Mouse (Mus musculus) intestine, postnatal 0 days (tissue): ENCODE measurements around the gene Nfatc2. TPM values are rescaled to one million over a fixed set of nuclear protein-coding genes. Genes with fewer than 3 reads are reported as not detected.
A peak's percentile ranks its signal among the peaks of the same experiment; 100 is the strongest.

Source experiments
- ATAC-seq: fragments of 200-750 bp; cut with Nextera tagmentation; 2 replicates; pipeline ENCODE4 v1.8.0; 2017; ENCODE audit warnings: mild to moderate bottlenecking, moderate TSS enrichment, moderate library complexity
- H3K27ac ChIP-seq: fragments of 300-500 bp; sonication (generic); 2 replicates; pipeline ENCODE4 v1.5.1; 2014; ENCODE audit warnings: mild to moderate bottlenecking, low read depth, low read length, moderate library complexity
- H3K27me3 ChIP-seq: fragments of 300-500 bp; sonication (generic); replicated peaks from 2 replicates; pipeline ENCODE4 v1.6.1; 2014; ENCODE audit warnings: low read length, mixed read lengths; ENCODE audit not compliant: control insufficient read depth, insufficient read depth
- H3K36me3 ChIP-seq: fragments of 300-500 bp; sonication (generic); 2 replicates; pipeline ENCODE4 v1.6.1; 2014; ENCODE audit warnings: mild to moderate bottlenecking, moderate library complexity; ENCODE audit not compliant: control insufficient read depth, insufficient read depth
- H3K4me1 ChIP-seq: fragments of 300-500 bp; sonication (generic); replicated peaks from 2 replicates; pipeline ENCODE4 v1.6.1; 2014; ENCODE audit warnings: antibody characterized with exemption, low read length, mixed read lengths; ENCODE audit not compliant: control insufficient read depth, insufficient read depth
- H3K4me2 ChIP-seq: fragments of 300-500 bp; sonication (generic); replicated peaks from 2 replicates; pipeline ENCODE4 v1.6.1; 2014; ENCODE audit warnings: low read depth, mild to moderate bottlenecking, moderate library complexity
- H3K4me3 ChIP-seq: fragments of 300-500 bp; sonication (generic); 2 replicates; pipeline ENCODE4 v1.5.1; 2014; ENCODE audit warnings: low read depth, low read length
- H3K9ac ChIP-seq: fragments of 300-500 bp; sonication (generic); 2 replicates; pipeline ENCODE4 v1.6.1; 2014; ENCODE audit warnings: mild to moderate bottlenecking, low read depth, low read length
- H3K9me3 ChIP-seq: fragments of 300-500 bp; sonication (generic); 2 replicates; pipeline ENCODE4 v1.6.1; 2016; ENCODE audit warnings: mixed run types; ENCODE audit not compliant: control insufficient read depth
- CTCF ChIP-seq: sonication (generic); IDR thresholded peaks from 2 replicates; pipeline ENCODE4 v1.5.1; 2016; ENCODE audit warnings: low read depth, mild to moderate bottlenecking, control low read depth, antibody characterized with exemption, moderate library complexity
- WGBS: fragments of 180-500 bp; shearing (Covaris S2); extraction: QIAGEN DNeasy Blood & Tissue Kit; methylation state at CpG from one replicate; pipeline ENCODE4 v1.1.7; 2014; 5-methylcytosine and 5-hydroxymethylcytosine counted together
- polyA plus RNA-seq: library from polyadenylated mRNA; unstranded; fragments of >200 nt; fragmentation: Nextera tagmentation; extraction: Ambion mirVana; gene quantifications from 2 replicates; pipeline ENCODE4 v1.2.1, GENCODE M21; 2015

Gene Nfatc2
- polyA plus RNA-seq, 1 experiment from 2014 or later, result 1.5 TPM

- ATAC-seq, result peak; percentile 46
These were observed 11.9 kb downstream of the Nfatc2 start for GRCm38 (mm10) chr2:168589368-168590167.

GRCm38 (mm10) chr2:168588591-168589367, 12.7 kb downstream of the Nfatc2 start:
- Histone ChIP-seq H3K27me3 (0 out of 2 replicates have a peak, but pooled peaks cover 3% of the 10 kb centered on the region), H3K36me3 (no peaks in the 10 kb centered on the region), H3K27ac (no peak overlapping the region), H3K9me3 (no peaks in the 10 kb centered on the region), H3K4me2 (peak overlapping the region; percentile 87), H3K9ac (no peak overlapping the region), H3K4me1 (no peaks in the 10 kb centered on the region; the same call in 1 of the 2 replicates), H3K4me3 (peak overlapping the region; percentile 54; the same call in 1 of the 2 replicates)
- no peak for TF ChIP-seq CTCF
- WGBS, result 68% methylated on average over 11 of the region's 11 CpGs
- ATAC-seq, result no peak

More at GRCm38 (mm10) chr2:168589368-168590167, 11.9 kb downstream of the Nfatc2 start:
- peak overlapping the region; percentile 45 for H3K9ac ChIP-seq
- no peaks in the 10 kb centered on the region for H3K9me3 ChIP-seq
- H3K36me3 ChIP-seq, result no peaks in the 10 kb centered on the region
- TF ChIP-seq CTCF, result no peak
- no peak overlapping the region for H3K27ac ChIP-seq
- H3K4me3 ChIP-seq, result peak overlapping the region; percentile 54
- peak overlapping the region; percentile 87 for H3K4me2 ChIP-seq
- 14% methylated on average over 21 of the region's 21 CpGs for WGBS
- 0 out of 2 replicates have a peak, but pooled peaks cover 3% of the 10 kb centered on the region for H3K27me3 ChIP-seq
- H3K4me1 ChIP-seq, result no peaks in the 10 kb centered on the region; the same call in 1 of the 2 replicates

GRCm38 (mm10) chr2:168587159-168587558, 14.3 kb downstream of the Nfatc2 start:
- 0 out of 2 replicates have a peak, but pooled peaks cover 3% of the 10 kb centered on the region for H3K27me3 ChIP-seq

GRCm38 (mm10) chr2:168586512-168586911, 14.9 kb downstream of the Nfatc2 start:
- Histone ChIP-seq H3K4me3 (no peak overlapping the region), H3K4me2 (no peak overlapping the region), H3K36me3 (no peaks in the 10 kb centered on the region), H3K9ac (no peak overlapping the region), H3K4me1 (no peaks in the 10 kb centered on the region; the same call in 1 of the 2 replicates), H3K27me3 (0 out of 2 replicates have a peak, but pooled peaks cover 3% of the 10 kb centered on the region), H3K9me3 (no peaks in the 10 kb centered on the region), H3K27ac (no peak overlapping the region)
- TF ChIP-seq CTCF, result no peak
- ATAC-seq, result no peak
- 81% methylated on average over 12 of the region's 12 CpGs for WGBS

More at GRCm38 (mm10) chr2:168587159-168587558, 14.3 kb downstream of the Nfatc2 start:
- Histone ChIP-seq H3K27ac (no peak overlapping the region), H3K9ac (no peak overlapping the region), H3K4me2 (no peak overlapping the region), H3K36me3 (no peaks in the 10 kb centered on the region), H3K4me3 (no peak overlapping the region), H3K4me1 (no peaks in the 10 kb centered on the region; the same call in 1 of the 2 replicates), H3K9me3 (no peaks in the 10 kb centered on the region)
- no peak for ATAC-seq
- WGBS, result 89% methylated on average over 8 of the region's 8 CpGs
- TF ChIP-seq CTCF, result no peak

GRCm38 (mm10) chr2:168584857-168585256, 16.6 kb downstream of the Nfatc2 start:
- H3K36me3 ChIP-seq, result no peaks in the 10 kb centered on the region
- no peak overlapping the region for H3K4me2 ChIP-seq
- no peak for ATAC-seq
- no peaks in the 10 kb centered on the region for H3K9me3 ChIP-seq
- no peak overlapping the region for H3K4me3 ChIP-seq
- no peak overlapping the region for H3K27ac ChIP-seq
- WGBS, result 78% methylated on average over 6 of the region's 6 CpGs
- H3K9ac ChIP-seq, result no peak overlapping the region
- no peaks in the 10 kb centered on the region; the same call in 1 of the 2 replicates for H3K4me1 ChIP-seq
- H3K27me3 ChIP-seq, result 0 out of 2 replicates have a peak, but pooled peaks cover 3% of the 10 kb centered on the region
- TF ChIP-seq CTCF, result no peak

- no peak overlapping the region for H3K27ac ChIP-seq
- ATAC-seq, result no peak
- no peak for TF ChIP-seq CTCF
- H3K36me3 ChIP-seq, result no peaks in the 10 kb centered on the region
- no peaks in the 10 kb centered on the region for H3K4me1 ChIP-seq
- H3K9ac ChIP-seq, result no peak overlapping the region
- no peaks in the 10 kb centered on the region for H3K9me3 ChIP-seq
- 81% methylated on average over 8 of the region's 8 CpGs for WGBS
- H3K4me3 ChIP-seq, result no peak overlapping the region
- no peak overlapping the region for H3K4me2 ChIP-seq
- H3K27me3 ChIP-seq, result 0 out of 2 replicates have a peak, but pooled peaks cover 3% of the 10 kb centered on the region
These were observed 17.0 kb downstream of the Nfatc2 start for GRCm38 (mm10) chr2:168584408-168584807.
